Comparison of ENCODE assay signal across 9 mouse cellular contexts in genomic region chr2:163586384-163587261, GRCm38 (mm10). TPM values are rescaled to one million over a fixed set of nuclear protein-coding genes. Genes with fewer than 3 reads are reported as not detected.
A peak's percentile ranks its signal among the peaks of the same experiment; 100 is the strongest.
DNase-seq lines count a peak whose midpoint lies in the region; ATAC-seq and TF ChIP-seq lines count a peak whose summit lies in the region.
"Had no signal": no experiment of that assay in that cellular context is flagged by ENCODE, and none has a peak within 500 bp of the region (broad histone marks: within the 10 kb centered on the region; RNA-seq: fewer than 3 reads in every experiment).

No protein-coding gene starts in this region.

- H3K4me3 ChIP-seq in kidney, adult 2 months (ENCODE audit: insufficient read depth, low read depth, low read length) = no peak overlapping the region
- H3K4me3 ChIP-seq in G1E (ENCODE audit: low read depth, low read length) = no peak overlapping the region
- H3K4me3 ChIP-seq in liver, embryonic 16.5 days (ENCODE audit: low read depth, low read length) = no peak overlapping the region
- H3K4me3 ChIP-seq: embryonic facial prominence, embryonic 12.5 days had no signal

- TF ChIP-seq POLR2A in kidney, adult 2 months (IDR thresholded peaks at IDR 0.05; ENCODE audit: low read depth, low read length) = no peak

- H3K27me3 ChIP-seq in kidney, adult 2 months (replicated peaks; ENCODE audit: control insufficient read depth, insufficient read depth, low read length) = no peaks in the 10 kb centered on the region
- H3K27me3 ChIP-seq in G1E (ENCODE audit: insufficient read depth, low read length) = no peaks in the 10 kb centered on the region
- no peaks in the 10 kb centered on the region for H3K27me3 ChIP-seq in liver, embryonic 16.5 days (ENCODE audit: control insufficient read depth, insufficient read depth, low read depth, low read length)
- H3K27me3 ChIP-seq: embryonic facial prominence, embryonic 12.5 days had no signal

- peak; percentile 80 for TF ChIP-seq CTCF in kidney, adult 2 months (conservative IDR thresholded peaks at IDR 0.05; ENCODE audit: insufficient read depth, insufficient read length, low read depth, low read length)
- TF ChIP-seq CTCF in G1E (IDR thresholded peaks at IDR 0.05; ENCODE audit: low read depth, low read length) = peak; percentile 67

- 50% methylated on average over 19 of the region's 19 CpGs for WGBS in kidney, adult 2 months
- 36% methylated on average over 19 of the region's 19 CpGs for WGBS in liver, embryonic 16.5 days (ENCODE audit: insufficient replicate concordance)

- no peaks in the 10 kb centered on the region for H3K36me3 ChIP-seq in kidney, adult 2 months (ENCODE audit: control insufficient read depth, insufficient read depth, low read length)
- H3K36me3 ChIP-seq in G1E (replicated peaks) = no peaks in the 10 kb centered on the region
- H3K36me3 ChIP-seq in liver, embryonic 16.5 days (ENCODE audit: control insufficient read depth, insufficient read depth) = no peaks in the 10 kb centered on the region
- H3K36me3 ChIP-seq: embryonic facial prominence, embryonic 12.5 days had no signal

- H3K9me3 ChIP-seq in G1E (replicated peaks) = no peaks in the 10 kb centered on the region
- H3K9me3 ChIP-seq in liver, embryonic 16.5 days (replicated peaks; ENCODE audit: control insufficient read depth, low read length) = no peaks in the 10 kb centered on the region
- H3K9me3 ChIP-seq: embryonic facial prominence, embryonic 12.5 days had no signal

- peak overlapping the region; percentile 28; the same call in 1 of the 2 replicates for H3K4me2 ChIP-seq in liver, embryonic 16.5 days (ENCODE audit: low read depth, low read length)
- H3K4me2 ChIP-seq: embryonic facial prominence, embryonic 12.5 days had no signal

- no peak overlapping the region for H3K9ac ChIP-seq in liver, embryonic 16.5 days (ENCODE audit: low read depth, low read length)
- H3K9ac ChIP-seq: embryonic facial prominence, embryonic 12.5 days had no signal

- no peak for DNase-seq in kidney, adult 2 months
- DNase-seq in kidney, adult 11 months = no peak
- no peak for DNase-seq in G1E (ENCODE audit: low spot score)
- peak; percentile 58 to 87 for DNase-seq in spleen, postnatal 4 days (ENCODE audit: low spot score in 2 of 2)
- no peak for DNase-seq in gastrocnemius, postnatal 4 days (ENCODE audit: low spot score in 2 of 2)
- no peak for DNase-seq in left cerebral cortex, adult 9 months (ENCODE audit: low spot score in 2 of 2)

- no peak overlapping the region for H3K27ac ChIP-seq in kidney, adult 2 months (ENCODE audit: insufficient read depth, low read depth, low read length)
- H3K27ac ChIP-seq in liver, embryonic 16.5 days (ENCODE audit: low read length) = peak overlapping the region; percentile 72
- H3K27ac ChIP-seq: embryonic facial prominence, embryonic 12.5 days had no signal

- ATAC-seq in G1E (ENCODE audit: extremely low read depth, insufficient number of reproducible peaks, low FRiP score, poor library complexity, severe bottlenecking) = no peak
- ATAC-seq in common myeloid progenitor, adult 5-6 weeks (replicated peaks; ENCODE audit: low read depth, poor library complexity, severe bottlenecking) = 0 out of 2 replicates have a peak, but pooled peaks have one; percentile 16
- peak; percentile 86 for ATAC-seq in liver, embryonic 16.5 days (ENCODE audit: low read depth)

- no peaks in the 10 kb centered on the region for H3K4me1 ChIP-seq in kidney, adult 2 months (ENCODE audit: control insufficient read depth, insufficient read depth, low read length)
- H3K4me1 ChIP-seq in G1E (ENCODE audit: insufficient read depth, low read depth, low read length) = no peaks in the 10 kb centered on the region
- peaks cover 12% of the 10 kb centered on the region; the same call in 1 of the 2 replicates for H3K4me1 ChIP-seq in liver, embryonic 16.5 days (ENCODE audit: control insufficient read depth, low read depth, low read length)

RNA-seq across cellular contexts. Expression of gene Ttpal, which starts 15.5 kb away (rescaled TPM):
- 11.3 and 12.0 TPM in 2 replicates for polyA plus RNA-seq in kidney, adult 2 months (2012; rRNA removed)
- total RNA-seq in G1E (2014; fragmentation: Nextera tagmentation) (20.5 and 23.0 TPM in 2 replicates), G1E (2017) (18.4 and 22.3 TPM in 2 replicates)
- 13.8 and 18.2 TPM in 2 replicates for polyA plus RNA-seq in G1E (2012)
- 7.7 and 10.6 TPM in 2 replicates for total RNA-seq in common myeloid progenitor, adult 5-6 weeks (2017)
- polyA plus RNA-seq in liver, embryonic 16.5 days (2015; fragmentation: Nextera tagmentation; extraction: Ambion mirVana) = 9.2 and 10.6 TPM in 2 replicates
- 10 to 100 TPM; 15.5 to 17.1 TPM for total RNA-seq in gastrocnemius, postnatal 4 days (2021)

RNA-seq across cellular contexts. Expression of gene Serinc3, which starts 58.3 kb away (rescaled TPM):
- 340 and 357 TPM in 2 replicates for polyA plus RNA-seq in kidney, adult 2 months (2012; rRNA removed)
- total RNA-seq in G1E (2014; fragmentation: Nextera tagmentation) (71.8 and 156 TPM in 2 replicates), G1E (2017) (51.6 and 55.0 TPM in 2 replicates)
- polyA plus RNA-seq in G1E (2012) = 5.8 and 7.2 TPM in 2 replicates
- total RNA-seq in common myeloid progenitor, adult 5-6 weeks (2017) = 646 and 682 TPM in 2 replicates
- 138 and 149 TPM in 2 replicates for polyA plus RNA-seq in liver, embryonic 16.5 days (2015; fragmentation: Nextera tagmentation; extraction: Ambion mirVana)
- 100 to 1,000 TPM; 152 to 163 TPM for total RNA-seq in gastrocnemius, postnatal 4 days (2021)

Comparison
In these comparisons a context has a peak if more than half of its experiments do, and no peak if none do; other contexts are left out.
1. DNase-seq: peak in spleen, postnatal 4 days (2 of 2); none in kidney, adult 2 months (single experiment), kidney, adult 11 months (single experiment), G1E (single experiment), gastrocnemius, postnatal 4 days (0 of 2) and left cerebral cortex, adult 9 months (0 of 2).